Mouse (Mus musculus): ENCODE results near the gene Sstr2.

The Sstr2 gene

GRCm38 (mm10) chr11:113618672-113619419 is at the start of gene Sstr2:
TSS of gene Sstr2 (plus strand) at chr11:113619342.
- 1% methylated on average over 54 of the region's 54 CpGs for WGBS

GRCm38 (mm10) chr11:113572641-113573040 is 46.5 kb upstream of the Sstr2 start:
- WGBS = 65% methylated on average over 6 of the region's 6 CpGs

DNA sequence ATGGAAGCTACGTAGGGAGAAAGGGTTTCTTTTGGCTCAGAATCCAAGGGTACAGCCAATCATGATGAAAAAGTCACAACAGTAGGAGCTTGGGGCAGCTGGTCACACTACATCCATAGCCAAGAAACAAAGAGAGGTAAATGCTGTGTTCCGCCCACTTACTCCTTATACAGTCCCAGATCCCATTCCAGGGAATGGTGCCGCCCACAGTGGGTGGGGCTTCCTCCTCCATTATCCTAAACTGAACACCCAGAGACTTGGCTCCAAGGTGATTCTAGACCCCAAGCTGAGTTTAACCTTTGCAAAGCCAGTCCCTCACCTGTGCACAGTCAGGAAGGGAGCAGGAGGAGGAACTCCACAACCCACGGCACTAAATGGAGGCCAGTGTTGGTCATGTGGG is 41.9 kb upstream of the Sstr2 start:
- WGBS = 87% methylated on average over 4 of the region's 4 CpGs

- 63% methylated on average over 11 of the region's 11 CpGs for WGBS
Measured at GRCm38 (mm10) chr11:113583879-113584661, 35.1 kb upstream of the Sstr2 start.

- WGBS = 80% methylated on average over 6 of the region's 6 CpGs
Measured at GRCm38 (mm10) chr11:113586423-113586822, 32.7 kb upstream of the Sstr2 start.

DNA sequence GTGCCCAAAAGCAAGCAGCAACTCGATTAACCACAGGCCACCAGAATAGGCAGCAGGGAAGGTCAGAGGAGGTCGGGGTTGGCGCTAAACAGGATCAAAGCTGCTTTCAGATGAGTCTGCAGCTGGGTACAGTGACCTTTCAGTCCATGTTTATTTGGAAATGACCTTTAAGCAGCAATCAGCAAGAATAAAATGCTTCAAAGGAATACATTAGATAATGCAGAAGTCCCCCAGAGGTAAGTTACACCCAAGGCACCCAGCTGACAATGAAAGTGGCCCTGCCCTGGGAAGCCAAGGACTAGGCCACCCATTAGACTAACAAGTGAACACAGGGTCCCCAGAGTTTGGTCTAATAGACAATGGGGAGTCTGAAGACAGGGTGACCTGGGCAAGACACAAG is 30.2 kb upstream of the Sstr2 start:
- WGBS = 70% methylated on average over 3 of the region's 3 CpGs

DNA sequence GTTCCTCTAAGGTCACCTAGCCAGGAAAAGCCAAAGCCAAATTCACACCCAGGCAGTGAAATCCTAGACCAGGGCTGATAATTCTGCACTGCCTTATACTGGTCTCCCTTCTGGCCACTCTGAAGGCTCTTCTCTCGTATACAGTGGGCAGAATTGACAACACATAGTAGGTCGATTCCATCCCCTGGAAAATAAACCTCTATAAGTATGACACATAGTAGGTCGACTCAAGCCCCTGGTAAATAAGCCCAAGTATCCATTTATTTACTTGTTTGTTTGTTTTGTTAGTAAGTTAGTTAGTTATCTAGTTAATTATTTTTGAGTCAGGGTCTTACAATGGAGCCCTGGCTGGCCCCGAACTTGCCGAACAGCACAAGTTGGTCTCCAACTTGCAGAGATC is 24.0 kb upstream of the Sstr2 start:
- 87% methylated on average over 5 of the region's 5 CpGs for WGBS

GRCm38 (mm10) chr11:113597632-113598031 is 21.5 kb upstream of the Sstr2 start:
- WGBS = 81% methylated on average over 3 of the region's 3 CpGs

DNA sequence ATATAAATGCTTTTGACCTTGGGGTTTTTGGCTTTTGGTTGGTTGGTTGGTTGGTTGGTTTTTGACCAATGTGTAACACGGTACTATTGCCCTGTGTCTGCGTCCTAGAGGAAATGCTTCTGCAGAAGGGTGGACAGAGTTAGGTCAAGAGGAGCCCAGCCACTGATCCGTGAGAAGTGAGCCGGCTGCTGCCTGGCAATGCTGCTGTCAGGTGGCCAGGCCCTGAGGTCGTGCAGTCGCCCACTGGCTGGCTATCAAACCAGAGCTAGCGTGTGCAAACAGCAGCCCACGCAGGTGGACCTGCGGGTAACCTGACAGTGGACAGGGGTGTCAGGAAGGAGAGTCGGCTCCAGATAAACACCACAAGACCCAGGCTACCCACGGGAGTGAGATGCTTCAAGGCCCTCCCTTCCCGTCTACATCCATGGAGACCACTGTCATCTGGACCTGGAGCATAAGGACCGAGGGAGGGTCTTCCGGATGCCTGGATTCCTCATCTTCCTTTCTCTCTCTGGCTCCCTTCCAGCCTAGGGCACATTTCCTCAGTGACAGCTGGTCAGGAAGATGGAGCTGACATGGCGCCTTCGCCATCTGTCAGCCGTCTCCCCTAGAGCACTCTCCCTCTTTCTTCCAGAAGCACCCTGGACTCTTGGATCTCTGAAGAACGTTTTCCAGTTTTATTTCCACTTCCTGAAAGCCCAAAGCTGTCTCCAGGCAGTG is 18.5 kb upstream of the Sstr2 start:
- WGBS = 84% methylated on average over 18 of the region's 18 CpGs

- 34% methylated on average over 12 of the region's 12 CpGs for WGBS
Measured at GRCm38 (mm10) chr11:113601616-113602343, 17.4 kb upstream of the Sstr2 start.

- WGBS = 97% methylated on average over 12 of the region's 12 CpGs
Measured at GRCm38 (mm10) chr11:113607556-113607955, 11.6 kb upstream of the Sstr2 start.

DNA sequence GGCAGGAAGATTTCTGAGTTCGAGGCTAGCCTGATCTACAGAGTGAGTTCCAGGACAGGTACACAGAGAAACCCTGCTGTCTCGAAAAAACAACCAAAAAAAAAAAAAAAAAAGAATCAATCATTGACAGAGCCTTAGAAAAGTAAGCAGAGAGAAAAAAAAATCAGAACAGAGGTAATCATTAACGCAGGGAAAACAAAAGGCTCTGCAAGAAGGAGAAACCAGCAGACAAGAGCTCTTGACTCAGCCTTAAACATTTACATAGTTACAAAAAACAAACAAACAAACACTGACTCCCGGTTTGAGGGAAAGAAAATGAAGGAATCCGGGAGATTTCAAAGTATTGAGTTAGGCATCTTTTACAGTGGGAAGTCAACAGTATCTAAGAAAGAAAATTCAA is 9.6 kb upstream of the Sstr2 start:
- WGBS = 81% methylated on average over 5 of the region's 5 CpGs

- WGBS = 36% methylated on average over 5 of the region's 5 CpGs
Measured at GRCm38 (mm10) chr11:113610266-113610665, 8.9 kb upstream of the Sstr2 start.

- 50% methylated on average over 10 of the region's 10 CpGs for WGBS
Measured at GRCm38 (mm10) chr11:113611112-113611646, 8.0 kb upstream of the Sstr2 start.

DNA sequence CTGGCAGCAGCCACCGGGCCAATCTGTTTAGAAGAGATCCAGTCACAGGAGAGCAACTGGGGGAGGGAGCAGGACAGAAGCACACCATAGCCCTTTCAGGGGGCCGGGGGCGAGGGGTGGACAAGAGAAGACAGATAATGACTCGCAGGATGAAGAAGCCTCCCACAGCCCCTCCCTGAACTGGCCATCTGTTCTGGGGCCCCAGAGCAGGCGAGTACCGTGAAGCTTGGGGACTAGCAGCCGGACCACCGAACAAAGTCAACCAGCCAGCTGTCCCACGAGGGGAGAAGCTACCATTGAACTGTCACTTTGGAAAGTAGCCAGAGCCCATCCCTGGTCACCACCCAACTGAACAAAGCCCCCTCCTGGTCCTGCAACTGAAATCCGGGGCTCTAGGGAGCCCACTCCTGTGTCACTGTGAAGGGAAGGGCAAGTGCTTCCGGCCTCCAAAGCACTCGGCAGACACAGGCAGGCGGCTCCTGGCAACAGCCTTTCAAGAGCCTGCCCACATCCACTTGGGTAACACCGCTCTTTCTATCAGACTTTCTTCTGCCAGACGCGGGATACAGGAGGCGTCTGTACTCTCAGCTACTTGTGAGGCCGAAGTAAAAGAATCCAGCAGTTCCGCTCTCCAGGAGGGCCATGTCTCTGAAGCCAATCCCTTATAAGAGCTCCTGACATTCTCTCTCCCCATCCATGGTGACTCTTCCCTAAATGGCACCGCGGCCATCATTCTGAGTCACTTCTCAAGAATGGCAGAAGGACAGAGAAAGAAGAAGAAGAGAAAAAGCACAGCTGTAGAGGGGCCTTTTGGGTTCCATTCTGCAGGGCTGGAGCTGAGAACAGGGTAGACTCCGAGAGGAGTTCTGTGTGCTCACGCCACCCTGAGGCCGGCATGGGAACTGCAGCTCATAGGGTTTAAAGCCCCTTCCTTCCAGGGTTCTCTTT is 7.2 kb upstream of the Sstr2 start:
- WGBS = 21% methylated on average over 24 of the region's 24 CpGs

DNA sequence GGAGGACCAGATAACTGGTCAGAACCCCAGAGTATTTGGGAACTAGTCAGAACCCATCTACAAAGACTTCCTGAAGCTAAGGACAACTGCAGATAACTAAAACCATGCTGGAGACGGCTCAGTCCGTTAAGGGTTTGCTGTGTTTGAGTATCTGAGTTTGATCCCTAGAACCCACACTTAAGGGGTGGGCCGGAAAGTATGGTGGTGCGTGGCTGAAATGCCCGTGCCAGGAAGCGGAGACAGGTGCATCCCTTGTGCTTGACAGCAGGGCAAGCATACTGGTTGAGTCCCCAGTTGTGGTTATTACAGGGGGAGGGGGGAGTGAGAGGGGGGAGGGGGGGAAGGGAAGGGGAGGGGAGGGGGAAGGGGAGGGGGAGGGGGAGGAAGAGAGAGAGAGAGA is 4.7 kb upstream of the Sstr2 start:
- 92% methylated on average over 6 of the region's 6 CpGs for WGBS

GRCm38 (mm10) chr11:113617132-113617911 is 1.8 kb upstream of the Sstr2 start:
- 66% methylated on average over 14 of the region's 14 CpGs for WGBS

GRCm38 (mm10) chr11:113618303-113618671 is 855 bp upstream of the Sstr2 start:
- 21% methylated on average over 4 of the region's 4 CpGs for WGBS

DNA sequence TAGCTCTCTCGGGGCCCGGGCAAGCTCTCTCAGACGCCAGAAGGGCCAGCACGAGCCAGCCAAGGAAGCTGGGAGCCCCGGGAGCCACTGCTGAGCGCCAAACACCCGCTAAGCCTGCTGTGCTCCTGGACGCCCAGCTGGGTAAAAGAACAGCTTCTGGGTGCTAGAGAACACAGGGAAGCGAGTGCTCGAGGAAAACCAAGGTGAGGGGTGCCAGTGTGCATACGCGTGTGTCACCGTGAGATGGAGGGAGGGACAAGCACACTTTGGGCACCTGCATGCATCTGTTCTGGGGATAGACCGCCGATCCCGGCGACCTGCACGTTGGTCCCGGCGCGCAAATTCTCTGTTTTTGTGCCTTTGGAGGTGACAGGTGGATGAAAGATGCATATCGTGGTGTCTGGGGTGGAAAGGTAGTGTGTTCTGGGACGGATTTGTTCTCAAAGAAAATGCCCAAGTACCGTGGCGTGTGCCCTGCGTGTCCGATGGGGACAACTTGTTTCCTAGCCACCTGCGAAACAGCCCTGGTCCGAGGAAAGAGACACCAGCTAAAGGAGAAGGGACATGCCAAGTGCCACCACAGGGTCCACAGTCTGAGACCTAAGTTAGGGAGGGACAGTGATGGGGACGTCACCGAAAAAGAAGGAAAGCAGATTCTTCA is 408 bp downstream of the Sstr2 start:
- 1% methylated on average over 31 of the region's 31 CpGs for WGBS

Data from cerebral cortex, adult 2 months (tissue).